Mouse (Mus musculus) ES-Bruce4 (cell line): ENCODE measurements around the gene Gosr2. TPM values are rescaled to one million over a fixed set of nuclear protein-coding genes. Genes with fewer than 3 reads are reported as not detected.

Experiments used
- H3K27ac ChIP-seq: 2 replicates; pipeline ENCODE4 v1.5.1; 2012; ENCODE audit warnings: low read length, inconsistent platforms; ENCODE audit not compliant: insufficient read depth
- H3K27me3 ChIP-seq: 2 replicates; pipeline ENCODE4 v1.6.1; 2012; ENCODE audit warnings: mild to moderate bottlenecking, low read length, inconsistent platforms; ENCODE audit not compliant: control insufficient read depth, poor library complexity, insufficient read depth, severe bottlenecking
- H3K36me3 ChIP-seq: 2 replicates; pipeline ENCODE4 v1.6.1; 2012; ENCODE audit warnings: inconsistent platforms, mild to moderate bottlenecking, low read length, moderate library complexity; ENCODE audit not compliant: control insufficient read depth, poor library complexity, insufficient read depth, severe bottlenecking
- H3K4me1 ChIP-seq: one replicate; pipeline ENCODE4 v1.8.1; 2011; ENCODE audit warnings: low read length; ENCODE audit not compliant: control insufficient read depth, insufficient read depth
- H3K4me3 ChIP-seq: 2 replicates; pipeline ENCODE4 v1.5.1; 2011; ENCODE audit warnings: low read depth, mild to moderate bottlenecking, low read length
- H3K9ac ChIP-seq: 2 replicates; pipeline ENCODE4 v1.6.1; 2012; ENCODE audit warnings: low read depth, mild to moderate bottlenecking, inconsistent platforms; ENCODE audit not compliant: poor library complexity, severe bottlenecking
- H3K9me3 ChIP-seq: replicated peaks from 2 replicates; pipeline ENCODE4 v1.6.1; 2012; ENCODE audit warnings: mild to moderate bottlenecking, low read length, inconsistent platforms; ENCODE audit not compliant: control insufficient read depth, poor library complexity, insufficient read depth, severe bottlenecking
- CTCF ChIP-seq: IDR thresholded peaks from one replicate; pipeline ENCODE4 v1.8.1; 2011; ENCODE audit warnings: low read depth, low read length
- EP300 ChIP-seq: IDR thresholded peaks from 2 replicates; pipeline ENCODE4 v1.6.1; 2011; ENCODE audit warnings: low read depth, low read length; ENCODE audit not compliant: insufficient read depth
- POLR2A ChIP-seq: IDR thresholded peaks from one replicate; pipeline ENCODE4 v1.8.1; 2011; ENCODE audit warnings: low read length; ENCODE audit not compliant: insufficient read depth
- polyA plus RNA-seq: library from polyadenylated mRNA; stranded (reverse); fragments of >200 nt; gene quantifications from 2 replicates; pipeline ENCODE4 v1.2.4, GENCODE M21; 2011; ENCODE audit warnings: low read depth; ENCODE audit not compliant: missing spikeins, insufficient read depth, insufficient read length

Gene Gosr2
- polyA plus RNA-seq, 1 experiment: 38.5 TPM

GRCm38 (mm10) chr11:103696851-103697564, 690 bp downstream of the Gosr2 start:
- Histone ChIP-seq H3K36me3 (no peaks in the 10 kb centered on the region), H3K9ac (peak overlapping the region; percentile 94), H3K27me3 (no peaks in the 10 kb centered on the region), H3K27ac (no peak overlapping the region), H3K4me3 (peak overlapping the region; percentile 95), H3K9me3 (no peaks in the 10 kb centered on the region), H3K4me1 (no peaks in the 10 kb centered on the region)
- TF ChIP-seq POLR2A: no peak
- no peak for TF ChIP-seq EP300
- no peak for TF ChIP-seq CTCF

- TF ChIP-seq CTCF: no peak
- no peak for TF ChIP-seq EP300
- TF ChIP-seq POLR2A: no peak
- H3K9me3 ChIP-seq: no peaks in the 10 kb centered on the region
- H3K27me3 ChIP-seq: no peaks in the 10 kb centered on the region
- H3K27ac ChIP-seq: no peak overlapping the region
- no peaks in the 10 kb centered on the region for H3K4me1 ChIP-seq
- H3K4me3 ChIP-seq: no peak overlapping the region
- no peak overlapping the region for H3K9ac ChIP-seq
- no peaks in the 10 kb centered on the region; the same call in 1 of the 2 replicates for H3K36me3 ChIP-seq
These were observed 4.5 kb downstream of the Gosr2 start for GRCm38 (mm10) chr11:103693241-103693640.

GRCm38 (mm10) chr11:103691036-103691435, 6.7 kb downstream of the Gosr2 start:
- TF ChIP-seq EP300 (no peak), POLR2A (no peak), CTCF (no peak)
- H3K36me3 ChIP-seq: peaks cover 11% of the 10 kb centered on the region
- no peaks in the 10 kb centered on the region for H3K4me1 ChIP-seq
- H3K9me3 ChIP-seq: no peaks in the 10 kb centered on the region
- H3K27ac ChIP-seq: no peak overlapping the region
- H3K9ac ChIP-seq: no peak overlapping the region
- H3K4me3 ChIP-seq: no peak overlapping the region
- no peaks in the 10 kb centered on the region for H3K27me3 ChIP-seq

- Histone ChIP-seq H3K9me3 (no peaks in the 10 kb centered on the region), H3K27ac (no peak overlapping the region), H3K4me1 (no peaks in the 10 kb centered on the region), H3K27me3 (no peaks in the 10 kb centered on the region), H3K9ac (no peak overlapping the region), H3K4me3 (no peak overlapping the region), H3K36me3 (peaks cover 12% of the 10 kb centered on the region)
- TF ChIP-seq CTCF: no peak
- no peak for TF ChIP-seq POLR2A
- 0 out of 2 replicates have a peak, but pooled peaks have one; percentile 31 for TF ChIP-seq EP300
These were observed 8.7 kb downstream of the Gosr2 start for GRCm38 (mm10) chr11:103688980-103689378.

- no peaks in the 10 kb centered on the region for H3K9me3 ChIP-seq
- H3K27ac ChIP-seq: no peak overlapping the region
- H3K9ac ChIP-seq: no peak overlapping the region
- H3K4me3 ChIP-seq: no peak overlapping the region
- H3K27me3 ChIP-seq: no peaks in the 10 kb centered on the region
- peaks cover 12% of the 10 kb centered on the region for H3K36me3 ChIP-seq
- TF ChIP-seq EP300 (no peak), POLR2A (no peak), CTCF (no peak)
- H3K4me1 ChIP-seq: no peaks in the 10 kb centered on the region
These were observed 9.3 kb downstream of the Gosr2 start for GRCm38 (mm10) chr11:103688271-103688979.

GRCm38 (mm10) chr11:103686706-103687105, 11.0 kb downstream of the Gosr2 start:
- Histone ChIP-seq H3K27ac (no peak overlapping the region), H3K4me1 (no peaks in the 10 kb centered on the region), H3K9me3 (no peaks in the 10 kb centered on the region), H3K36me3 (peaks cover 12% of the 10 kb centered on the region), H3K4me3 (no peak overlapping the region), H3K27me3 (no peaks in the 10 kb centered on the region), H3K9ac (no peak overlapping the region)
- TF ChIP-seq CTCF (no peak), EP300 (no peak)
